18 mouse cellular contexts compared by ENCODE assay signal in the genomic region with DNA sequence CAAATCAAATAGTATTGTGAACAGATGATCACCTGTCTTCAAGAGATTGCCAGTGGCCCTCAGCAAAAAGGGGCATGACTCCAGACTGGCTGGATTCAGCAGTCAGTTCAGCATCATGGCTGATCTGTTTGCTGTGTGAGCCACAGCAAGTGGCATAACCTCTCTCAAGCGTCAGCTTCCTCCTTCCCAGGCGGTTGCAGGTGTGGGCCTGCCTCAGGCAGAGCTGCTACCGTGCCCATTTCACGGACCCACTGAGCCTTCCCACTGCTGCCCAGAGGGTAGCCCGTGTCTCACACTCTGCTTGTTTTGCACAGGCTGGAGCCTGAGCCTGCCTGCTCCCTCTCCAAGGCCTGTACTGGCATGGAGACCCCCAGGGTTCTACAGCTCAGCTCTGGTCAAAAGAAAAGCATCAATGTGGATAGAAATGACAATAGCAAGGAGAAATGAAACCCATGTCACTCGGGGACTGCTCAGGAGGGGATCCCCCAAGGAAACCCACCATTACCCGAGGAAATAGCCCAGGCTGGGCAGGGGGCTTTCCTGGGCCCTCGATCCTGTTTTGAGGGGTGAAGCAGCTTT. TPM values are rescaled to one million over a fixed set of nuclear protein-coding genes. Genes with fewer than 3 reads are reported as not detected.
DNase-seq lines count a peak whose midpoint lies in the region.
"Had no signal": no experiment of that assay in that cellular context is flagged by ENCODE, and none has a peak within 500 bp of the region (broad histone marks: within the 10 kb centered on the region; RNA-seq: fewer than 3 reads in every experiment).

No protein-coding gene starts in this region.

- peaks cover 4% of the 10 kb centered on the region; the same call in 1 of the 2 replicates for H3K27me3 ChIP-seq in heart, embryonic 10.5 days (ENCODE audit: insufficient read depth, poor library complexity, severe bottlenecking)
- H3K27me3 ChIP-seq: forebrain, embryonic 13.5 days; liver, embryonic 15.5 days; neural tube, embryonic 13.5 days had no signal

- no peaks in the 10 kb centered on the region; the same call in 1 of the 2 replicates for H3K36me3 ChIP-seq in heart, embryonic 10.5 days
- H3K36me3 ChIP-seq: liver, embryonic 15.5 days; neural tube, embryonic 13.5 days had no signal

- H3K4me1 ChIP-seq in heart, embryonic 10.5 days = peaks cover 58% of the 10 kb centered on the region
- H3K4me1 ChIP-seq: forebrain, embryonic 13.5 days had no signal

- H3K4me3 ChIP-seq in heart, embryonic 10.5 days = no peak overlapping the region
- H3K4me3 ChIP-seq: forebrain, embryonic 13.5 days; liver, embryonic 15.5 days; neural tube, embryonic 13.5 days had no signal

- WGBS in heart, embryonic 10.5 days = 81% methylated on average over 8 of the region's 8 CpGs

- no peaks in the 10 kb centered on the region for H3K9me3 ChIP-seq in heart, embryonic 10.5 days
- H3K9me3 ChIP-seq: forebrain, embryonic 13.5 days; liver, embryonic 15.5 days; neural tube, embryonic 13.5 days had no signal

- H3K27ac ChIP-seq in heart, embryonic 10.5 days = peak overlapping the region; percentile 63
- H3K27ac ChIP-seq: forebrain, embryonic 13.5 days; liver, embryonic 15.5 days; macrophage; neural tube, embryonic 13.5 days had no signal

- no peak for DNase-seq in heart, embryonic 10.5 days (ENCODE audit: low spot score)
- no peak for DNase-seq in heart, postnatal 4 days
- peak; percentile 49 to 50 for DNase-seq in spleen, postnatal 36 days (ENCODE audit: low spot score in 2 of 2)
- DNase-seq in spleen, postnatal 4 days (ENCODE audit: low spot score in 2 of 2) = no peak
- peak; percentile 35 to 40 for DNase-seq in thymus, adult 18-20 months
- peak; percentile 61 for DNase-seq in thymus, postnatal 4 days
- no peak for DNase-seq in ovary, postnatal 36 days (ENCODE audit: low spot score)
- no peak for DNase-seq in layer of hippocampus, adult 9-10 months (ENCODE audit: low spot score)
- DNase-seq: adrenal gland, adult 8-10 months; cerebellum, postnatal 25 days; gastrocnemius, postnatal 14 days; layer of hippocampus, postnatal 36 days; right cerebral cortex, postnatal 14 days had no signal

RNA-seq across cellular contexts. Expression of a gene that starts 13.4 kb away (rescaled TPM):
- polyA plus RNA-seq in heart, embryonic 10.5 days (2016; fragmentation: Nextera tagmentation; extraction: Ambion mirVana) = 21.8 and 42.2 TPM in 2 replicates
- total RNA-seq in heart, postnatal 4 days (2021) = 1 to 10 TPM; 4.3 to 5.0 TPM
- total RNA-seq: monocyte, adult 5-6 weeks had no signal
- polyA plus RNA-seq: macrophage had no signal

RNA-seq across cellular contexts. Expression of a gene that starts 58.7 kb away (rescaled TPM):
- 16.5 and 17.4 TPM in 2 replicates for polyA plus RNA-seq in heart, embryonic 10.5 days (2016; fragmentation: Nextera tagmentation; extraction: Ambion mirVana)
- total RNA-seq in heart, postnatal 4 days (2021) = 10 to 100 TPM; 25.1 to 27.5 TPM

RNA-seq across cellular contexts. Expression of a gene that starts 59.0 kb away (rescaled TPM):
- 71.2 and 90.0 TPM in 2 replicates for polyA plus RNA-seq in heart, embryonic 10.5 days (2016; fragmentation: Nextera tagmentation; extraction: Ambion mirVana)
- total RNA-seq in heart, postnatal 4 days (2021) = 10 to 100 TPM; 39.3 to 39.4 TPM

Comparison
In these comparisons a context has a peak if more than half of its experiments do, and no peak if none do; other contexts are left out.
1. DNase-seq: peak in spleen, postnatal 36 days (2 of 2), thymus, adult 18-20 months (2 of 2) and thymus, postnatal 4 days (single experiment); none in heart, embryonic 10.5 days (single experiment), heart, postnatal 4 days (single experiment), spleen, postnatal 4 days (0 of 2), ovary, postnatal 36 days (single experiment) and layer of hippocampus, adult 9-10 months (single experiment).